Mouse (Mus musculus) 3134 (cell line): ENCODE data around the gene Nat8f2.
A peak's percentile ranks its signal among the peaks of the same experiment; 100 is the strongest.
"Not testable (repeated sequence)": the region's sequence is repeated elsewhere in the genome, so short reads cannot be mapped to it uniquely, and the experiment has no call there.

Experiments used
- DNase-seq: peaks from one replicate; pipeline ENCODE4 v3.0.0-alpha.2; 2011; ENCODE audit warnings: low spot score; ENCODE audit not compliant: insufficient read length; ENCODE audit errors: extremely low read depth

Nat8f2 gene

DNA sequence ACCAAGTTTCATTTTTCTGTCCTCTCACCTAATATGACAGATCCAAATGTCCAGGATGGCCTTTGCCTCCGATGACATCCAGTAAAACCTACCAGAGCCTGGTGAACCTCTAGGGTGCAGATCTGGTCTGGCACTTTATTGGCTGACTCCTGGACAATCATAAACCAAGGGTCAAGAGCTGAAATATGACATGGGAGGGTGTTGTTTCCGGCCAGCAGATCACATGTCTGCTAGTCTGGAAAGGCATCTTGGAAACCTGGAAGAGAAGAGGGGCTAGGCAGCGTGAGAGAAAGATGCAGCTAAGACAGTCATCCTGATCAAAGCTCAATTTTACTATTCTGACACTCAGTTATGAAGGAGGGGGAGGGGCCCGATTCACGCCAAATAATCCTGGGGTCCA lies at the start of gene Nat8f2:
TSS of gene Nat8f2 (minus strand) at position 153 of the 400 bp plus-strand sequence.
- not testable (repeated sequence) for DNase-seq

- DNase-seq = not testable (repeated sequence)
Measured at GRCm38 (mm10) chr6:85918341-85918740, 49.4 kb upstream of the Nat8f2 start.

- no peak for DNase-seq
Measured at GRCm38 (mm10) chr6:85916596-85916995, 47.6 kb upstream of the Nat8f2 start.

DNA sequence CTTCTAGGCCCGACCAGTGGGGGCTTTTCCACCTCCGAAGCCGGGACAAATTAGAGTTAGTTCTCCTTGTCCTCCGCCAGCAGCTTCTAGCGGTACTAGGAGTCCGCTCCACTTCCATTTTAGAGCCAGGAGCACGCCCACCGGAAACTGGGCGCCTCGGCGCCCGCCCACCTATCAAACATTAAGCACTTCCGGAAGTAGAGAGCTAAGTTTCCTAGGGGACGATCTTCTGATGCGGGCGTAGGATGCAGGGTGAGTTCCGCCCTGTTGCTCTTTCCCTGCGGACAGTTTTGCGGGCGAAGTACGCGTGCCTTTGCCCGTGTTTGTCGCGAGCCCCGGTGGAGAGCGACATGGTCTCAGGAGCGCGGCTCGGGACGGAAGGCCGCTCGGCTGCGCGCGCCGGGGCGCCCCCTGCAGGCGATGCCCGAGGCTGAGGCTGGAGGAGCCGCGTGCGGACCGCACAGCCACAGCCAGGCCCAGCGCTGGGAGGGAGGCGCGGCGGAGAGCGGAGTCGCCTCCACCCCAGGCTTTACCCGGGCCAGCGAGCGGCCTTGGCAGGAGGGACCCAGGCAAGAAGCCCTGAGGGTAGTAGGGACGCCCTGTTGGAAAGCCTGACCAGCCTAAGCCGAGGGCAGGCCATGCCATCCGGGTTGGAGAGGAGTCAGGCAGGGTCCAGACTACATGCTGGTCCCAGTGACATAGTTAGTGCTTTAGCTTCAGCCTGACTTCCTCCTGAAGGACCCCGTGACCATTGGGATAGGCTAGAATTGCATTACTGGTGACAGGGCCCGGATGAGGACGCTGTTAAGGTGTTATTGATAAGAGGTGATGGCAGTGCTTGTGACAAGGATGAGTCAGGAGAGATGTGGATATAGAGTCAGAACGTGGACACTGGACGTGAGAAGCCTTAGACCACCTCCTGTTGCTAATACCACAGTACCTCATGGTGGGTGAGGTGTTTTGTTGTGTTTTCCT lies 46.9 kb upstream of the Nat8f2 start, which contains the start of gene Nat8f1:
TSS of gene Nat8f1 (minus strand) at position 149 of the 975 bp plus-strand sequence.
- DNase-seq = peak; percentile 92

GRCm38 (mm10) chr6:85915141-85915538 lies 46.2 kb upstream of the Nat8f2 start:
- DNase-seq = no peak

- no peak for DNase-seq
Measured at GRCm38 (mm10) chr6:85911587-85911986, 42.6 kb upstream of the Nat8f2 start, which contains the start of gene Tprkb. Gene Tprkb (plus strand): TSS chr6:85911865.

DNA sequence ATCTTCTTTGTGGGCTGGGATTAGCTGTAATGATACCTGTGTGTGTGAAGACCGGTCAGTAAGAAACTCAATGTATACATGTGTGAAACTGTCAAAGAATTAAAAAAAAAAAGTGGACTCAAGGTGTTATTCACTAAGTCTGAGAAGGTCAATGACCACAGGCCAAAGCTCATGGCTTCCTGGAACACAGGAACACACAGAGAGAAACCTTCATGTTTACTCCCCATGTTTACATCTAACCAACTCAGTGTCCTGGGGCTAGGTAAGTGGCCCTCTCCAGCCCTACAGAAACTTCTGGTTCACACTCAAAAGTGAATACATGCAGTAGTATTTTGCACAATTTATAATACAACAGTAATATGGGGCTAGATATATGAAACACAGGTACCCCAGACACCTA lies 40.7 kb upstream of the Nat8f2 start:
- no peak for DNase-seq

DNA sequence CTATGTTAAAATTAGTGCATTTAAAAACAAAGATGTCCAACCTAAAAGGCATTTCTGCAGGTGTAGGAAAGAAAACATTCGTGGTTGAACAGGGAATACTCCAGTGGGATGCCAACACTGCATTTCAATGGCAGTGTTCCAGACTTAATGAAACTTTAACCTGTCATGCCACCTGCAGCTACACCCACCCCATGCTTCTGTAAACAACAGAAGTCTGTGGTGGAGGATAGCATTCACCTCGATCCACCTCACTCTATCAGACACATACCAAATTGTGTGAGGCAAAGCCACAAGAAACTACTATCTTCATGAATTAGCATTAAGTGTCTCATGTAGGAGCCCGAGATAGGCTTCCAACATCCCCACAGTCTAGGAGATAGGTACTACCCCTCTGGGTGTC lies 39.4 kb upstream of the Nat8f2 start:
- DNase-seq = no peak

DNA sequence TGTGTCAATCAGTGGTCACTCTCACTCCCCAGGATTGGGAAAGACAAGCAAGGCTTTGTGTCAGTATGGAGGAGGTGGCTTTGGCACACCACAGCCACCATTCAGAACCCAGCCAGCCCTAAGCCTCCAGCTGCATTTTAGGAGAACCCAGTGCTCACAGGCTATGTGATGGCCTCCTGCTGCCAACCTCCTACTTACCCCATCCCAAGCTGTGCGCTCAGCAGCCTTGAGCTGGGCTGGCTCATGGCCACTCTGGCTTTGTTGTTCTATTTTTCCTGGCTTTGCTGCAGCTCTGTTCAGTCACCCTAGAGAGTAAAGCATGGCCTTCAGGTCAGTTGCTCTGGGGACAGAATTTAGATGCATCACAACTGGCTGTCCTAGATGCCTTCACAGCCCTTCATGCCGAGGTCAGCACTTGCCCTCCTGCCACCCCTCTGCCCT lies 38.0 kb upstream of the Nat8f2 start:
- not testable (repeated sequence) for DNase-seq

GRCm38 (mm10) chr6:85904642-85905061 lies 35.7 kb upstream of the Nat8f2 start, which contains the start of gene Nat8f4:
Gene Nat8f4 (minus strand): TSS chr6:85904884.
- peak; percentile 15 for DNase-seq

GRCm38 (mm10) chr6:85902303-85902702 lies 33.3 kb upstream of the Nat8f2 start:
- DNase-seq = no peak

- not testable (repeated sequence) for DNase-seq
Measured at GRCm38 (mm10) chr6:85898596-85899475, 29.9 kb upstream of the Nat8f2 start.

GRCm38 (mm10) chr6:85895061-85895648 lies 26.2 kb upstream of the Nat8f2 start:
- DNase-seq = peak; percentile 17

GRCm38 (mm10) chr6:85888961-85889360 lies 20.0 kb upstream of the Nat8f2 start:
- no peak for DNase-seq

- DNase-seq = no peak
Measured at GRCm38 (mm10) chr6:85884311-85884710, 15.4 kb upstream of the Nat8f2 start.

DNA sequence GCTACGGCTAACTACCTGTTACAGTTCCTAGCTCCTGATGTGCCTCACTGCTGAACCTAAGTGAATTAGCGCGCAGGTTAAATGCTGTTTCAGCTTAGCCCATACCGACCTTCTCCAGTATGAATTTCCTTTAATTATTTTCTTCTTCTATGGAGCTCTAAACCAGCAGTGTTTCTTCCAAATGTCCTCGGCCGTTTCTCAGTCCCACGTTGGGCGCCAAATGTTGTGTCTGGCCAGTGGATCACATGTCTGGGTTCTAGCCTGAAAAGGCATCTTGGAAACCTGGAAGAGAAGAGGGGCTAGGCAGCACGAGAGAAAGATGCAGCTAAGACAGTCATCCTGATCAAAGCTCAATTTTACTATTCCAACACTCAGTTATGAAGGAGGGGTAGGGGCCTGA lies 14.3 kb upstream of the Nat8f2 start:
- DNase-seq = not testable (repeated sequence)

GRCm38 (mm10) chr6:85867726-85868690 lies 950 bp downstream of the Nat8f2 start:
- DNase-seq = no peak

DNA sequence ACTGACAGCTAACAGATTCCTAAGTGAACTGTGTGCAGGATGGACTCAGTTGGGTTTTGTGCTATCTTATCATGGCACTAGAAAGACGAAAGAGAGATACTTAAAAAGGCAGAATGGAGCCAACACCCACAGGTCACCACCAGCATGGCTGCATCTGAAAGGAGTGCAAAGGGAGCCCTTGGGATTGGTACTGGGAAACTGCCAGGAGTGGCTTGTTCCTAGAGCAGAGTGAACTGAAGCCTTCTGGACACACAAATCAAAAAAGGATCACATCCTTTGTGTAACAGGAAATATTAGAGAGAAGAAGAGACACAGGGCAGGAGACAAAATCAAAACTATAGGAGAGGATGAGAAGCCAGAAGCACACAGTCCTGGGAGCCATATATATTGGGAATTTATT lies 2.0 kb downstream of the Nat8f2 start:
- not testable (repeated sequence) for DNase-seq

GRCm38 (mm10) chr6:85866166-85866565 lies 2.8 kb downstream of the Nat8f2 start:
- not testable (repeated sequence) for DNase-seq
